Mouse (Mus musculus): ENCODE measurements around the gene Efhd1.

Gene Efhd1

DNA sequence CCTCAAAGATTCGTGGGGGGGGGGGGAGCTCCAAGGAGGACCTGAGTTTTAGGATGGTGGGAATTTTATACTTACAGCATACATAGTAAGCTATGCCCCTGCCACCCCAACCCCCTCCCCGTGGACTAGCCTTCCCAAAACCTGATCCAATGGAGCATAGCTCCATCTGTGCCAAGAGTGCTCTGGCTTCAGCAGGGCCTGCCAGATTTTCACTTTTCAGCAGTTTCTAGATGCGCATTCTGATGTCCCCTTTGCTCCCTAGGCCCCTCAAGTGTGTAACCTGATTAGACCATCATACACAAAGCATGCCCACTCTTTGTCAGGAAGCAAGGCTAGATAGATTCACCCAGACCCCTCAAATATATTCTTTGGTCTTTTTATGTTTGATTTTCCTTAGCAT, 6.0 kb downstream of the Efhd1 start:
- DNase-seq (ENCODE audit: extremely low spot score): no peak

DNA sequence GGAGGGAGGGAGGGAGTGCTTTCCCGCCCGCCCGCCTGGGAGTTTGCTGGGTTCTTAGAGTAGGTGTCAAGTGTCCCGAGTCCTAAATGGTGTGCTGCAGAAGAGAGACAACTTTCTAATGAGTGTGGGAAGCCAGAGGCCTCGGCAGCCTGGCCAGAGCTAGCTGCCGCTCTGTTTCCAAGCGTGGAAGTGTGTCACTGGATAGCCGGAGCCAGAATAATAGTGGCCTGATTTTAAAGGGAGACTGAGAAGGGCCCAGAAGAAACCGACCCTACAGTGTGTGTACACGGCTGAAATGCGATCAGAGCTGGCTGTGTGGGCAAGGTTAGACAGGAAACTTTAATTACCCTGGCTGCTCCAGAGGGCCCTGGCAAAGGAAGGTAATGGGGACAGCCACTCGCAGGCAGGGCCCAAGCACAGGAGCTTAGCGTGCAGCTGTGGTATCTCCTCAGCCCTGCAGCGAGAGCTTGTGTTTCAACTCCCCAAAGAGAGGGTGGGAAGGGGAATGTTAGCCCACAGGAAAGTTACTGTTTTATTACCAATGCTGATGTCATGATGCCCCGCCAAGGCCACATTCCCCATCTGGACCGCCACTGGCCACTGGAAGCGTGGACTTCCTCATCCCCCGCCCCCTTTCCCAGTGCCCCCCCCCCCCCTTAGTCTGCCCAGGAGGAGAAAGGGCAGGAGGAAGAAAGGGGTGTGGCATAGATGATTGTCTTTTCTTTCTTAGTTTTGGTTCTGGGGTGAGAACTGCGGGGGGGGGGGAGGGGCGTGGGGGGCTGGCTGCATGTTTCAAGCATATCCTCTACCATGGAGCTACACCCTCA, 6.7 kb downstream of the Efhd1 start:
- peak; percentile 47 for DNase-seq (ENCODE audit: extremely low spot score)

DNA sequence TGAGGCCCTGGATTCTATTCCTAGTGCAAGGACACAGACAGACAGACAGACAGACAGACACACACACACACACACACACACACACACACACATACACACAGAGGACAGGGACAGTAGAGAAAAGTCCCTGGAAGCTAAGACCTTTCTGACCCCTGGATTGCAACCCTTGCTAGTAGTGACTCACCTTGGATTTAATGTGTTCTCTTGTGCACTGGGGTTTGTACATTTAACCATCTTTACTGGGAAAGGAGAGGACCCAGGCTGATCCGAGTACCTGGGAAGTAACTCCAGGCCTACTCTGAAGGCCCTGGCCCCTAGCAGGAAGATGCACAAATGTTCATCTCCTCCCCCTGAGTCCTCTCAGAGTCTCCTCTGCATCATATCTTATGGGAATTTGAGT, 7.4 kb downstream of the Efhd1 start:
- no peak for DNase-seq (ENCODE audit: extremely low spot score)

DNA sequence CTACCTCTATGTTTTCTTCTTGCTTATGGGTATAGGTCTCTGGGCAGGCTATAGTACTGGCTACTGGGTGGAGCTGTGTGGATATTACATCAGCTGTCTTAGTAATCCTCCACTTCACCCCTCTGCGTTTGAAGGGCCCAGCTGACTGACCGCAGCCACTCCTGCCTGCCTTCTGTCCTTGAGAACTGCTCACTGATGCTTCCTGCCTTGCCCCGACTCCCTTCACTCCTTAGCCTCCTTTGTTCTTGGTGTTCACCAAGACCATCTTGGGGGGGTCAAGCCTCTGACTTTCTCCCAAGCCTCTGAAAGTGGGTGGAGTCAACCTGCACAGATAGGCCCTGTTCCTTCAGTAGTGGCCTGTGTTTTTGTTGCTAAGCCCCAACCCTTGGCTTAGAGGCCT, 8.3 kb downstream of the Efhd1 start:
- no peak for DNase-seq (ENCODE audit: extremely low spot score)

DNA sequence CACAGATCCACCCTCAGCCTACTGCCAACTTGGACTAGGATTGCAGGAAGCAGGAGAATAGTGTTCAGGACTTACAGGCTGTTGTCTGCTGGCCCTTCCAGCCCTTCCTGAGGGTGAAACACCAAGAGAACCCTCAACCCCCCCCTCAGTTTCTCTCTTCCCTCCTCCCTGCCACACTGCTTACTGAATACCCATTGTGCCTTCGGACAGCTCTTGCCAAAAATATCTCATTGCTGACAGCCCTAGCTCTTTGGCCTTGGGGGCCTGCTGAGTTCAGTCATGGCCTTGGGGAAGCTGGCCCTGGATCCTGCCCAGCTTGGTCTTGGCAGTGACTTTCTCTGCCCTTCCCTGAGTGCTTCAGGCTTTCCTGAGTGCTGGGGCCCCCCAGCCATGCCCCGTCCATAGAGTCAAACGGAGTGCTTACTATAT, 9.4 kb downstream of the Efhd1 start:
- DNase-seq (ENCODE audit: extremely low spot score): no peak

DNA sequence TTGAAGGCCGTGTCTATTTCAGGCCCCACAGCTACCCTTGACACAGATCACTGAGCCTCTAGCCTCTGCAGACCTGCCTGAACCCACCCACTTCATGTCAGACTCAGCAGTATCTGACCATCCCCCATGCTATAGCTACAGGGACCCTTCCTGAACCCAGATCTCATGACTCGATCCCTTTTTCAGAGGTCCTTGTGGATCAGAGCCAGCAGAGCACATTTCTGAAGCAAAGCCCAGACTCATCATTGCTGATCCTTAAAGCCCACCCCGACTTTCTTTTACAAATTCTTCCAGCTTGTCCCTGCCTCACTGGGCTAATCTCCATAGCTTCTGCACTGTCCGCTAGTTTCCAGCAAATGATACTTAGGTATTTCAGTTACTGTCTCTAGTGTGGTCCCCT, 10.0 kb downstream of the Efhd1 start:
- DNase-seq (ENCODE audit: extremely low spot score): no peak

DNA sequence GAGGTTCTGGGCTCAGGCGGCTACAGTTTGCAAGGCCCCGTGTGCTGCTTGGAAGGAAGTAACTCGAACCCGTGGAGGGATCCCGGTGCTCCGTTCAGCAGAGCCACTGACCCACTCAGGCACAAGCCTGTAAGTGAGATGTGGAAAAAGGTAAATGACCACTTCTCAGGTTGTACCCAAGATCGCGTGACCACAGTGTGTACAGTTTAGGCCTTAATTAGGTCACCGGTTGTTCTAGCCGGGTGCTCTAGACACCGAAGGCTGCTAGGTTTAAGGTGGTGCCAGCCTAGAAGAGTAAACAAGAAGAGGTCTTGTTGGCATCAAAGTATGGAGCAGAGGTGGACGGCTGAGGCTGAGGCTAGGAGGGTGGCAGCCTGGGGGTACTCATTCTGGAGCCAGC, 11.0 kb downstream of the Efhd1 start:
- DNase-seq (ENCODE audit: extremely low spot score): no peak

DNA sequence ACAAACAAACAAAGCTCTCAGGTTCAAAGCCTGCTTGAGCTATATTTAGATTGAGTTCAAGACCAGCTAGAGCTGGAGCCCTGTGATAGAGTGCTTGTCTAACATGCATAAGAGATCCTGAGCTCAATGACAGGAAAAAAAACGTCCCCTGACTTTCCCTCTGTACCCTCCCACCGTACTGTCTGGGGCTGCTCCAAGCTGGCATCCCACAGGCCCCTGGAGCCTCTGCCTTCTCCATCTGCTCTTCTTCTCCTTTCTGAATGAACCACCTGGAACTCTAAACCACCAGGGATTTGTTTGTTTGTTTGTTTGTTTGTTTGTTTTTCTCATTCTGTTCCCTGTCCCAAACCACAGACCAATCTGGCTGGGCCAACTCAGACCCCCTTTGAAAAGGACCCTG, 11.9 kb downstream of the Efhd1 start:
- DNase-seq (ENCODE audit: extremely low spot score): no peak

DNA sequence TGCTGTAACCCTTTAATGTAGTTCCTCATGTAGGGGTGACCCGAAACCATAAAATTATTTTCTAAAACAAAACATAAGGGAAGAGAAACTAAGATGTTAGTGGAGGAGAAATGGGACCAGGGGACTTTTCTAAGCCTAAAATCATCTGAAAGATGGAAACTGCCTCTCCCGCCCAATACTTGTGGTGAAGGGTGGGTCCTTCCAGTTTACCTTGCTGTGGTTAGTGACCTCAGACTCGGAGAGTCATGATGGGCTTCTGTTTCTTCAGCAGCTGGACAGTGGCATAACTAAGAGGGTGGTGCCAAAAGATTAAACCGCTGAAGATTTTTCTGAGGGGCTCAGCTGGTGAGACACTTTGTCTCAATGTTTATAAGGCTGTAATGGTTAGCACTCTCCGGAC, 16.1 kb downstream of the Efhd1 start:
- DNase-seq (ENCODE audit: extremely low spot score): no peak

DNA sequence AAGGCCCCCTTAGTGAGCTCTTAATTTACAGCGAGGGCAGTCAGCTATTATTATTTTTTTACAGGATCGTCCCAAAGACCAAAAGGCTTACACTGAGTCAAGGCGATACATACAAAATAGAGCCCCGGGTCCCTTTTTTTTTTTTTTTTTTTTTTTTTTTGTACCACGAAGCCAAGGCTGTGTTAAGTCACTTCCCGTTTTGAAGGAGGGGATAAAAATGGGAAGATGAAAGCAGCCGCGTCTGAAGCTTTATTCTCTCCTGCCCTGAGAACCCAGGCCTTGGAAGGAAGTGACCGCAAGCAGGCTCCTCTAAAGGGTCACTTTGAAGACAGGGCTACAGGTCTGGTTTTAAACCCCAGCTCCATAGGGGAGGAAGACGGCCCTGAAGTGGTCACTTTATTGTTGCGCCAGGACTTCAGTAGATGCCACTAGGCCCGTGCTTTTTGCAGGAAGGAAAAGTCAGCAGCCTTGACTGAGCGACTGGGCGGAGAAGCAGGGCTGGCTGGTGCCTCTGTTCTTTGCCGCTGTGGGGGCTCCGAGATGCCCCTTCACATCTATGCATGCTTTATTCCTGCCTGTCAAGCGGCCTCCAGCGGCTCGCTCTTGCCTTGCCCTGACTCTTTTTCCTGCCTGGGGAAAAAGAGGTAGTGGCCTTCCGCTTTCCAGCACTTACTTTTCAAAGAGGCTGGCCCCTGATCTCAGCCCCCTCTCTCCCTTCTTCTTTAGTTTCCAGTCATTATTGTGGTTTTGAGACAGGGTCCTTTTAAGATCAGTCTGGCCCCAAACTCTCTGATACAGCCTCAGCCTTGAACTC, 17.6 kb downstream of the Efhd1 start:
- DNase-seq (ENCODE audit: extremely low spot score): peak; percentile 20

DNA sequence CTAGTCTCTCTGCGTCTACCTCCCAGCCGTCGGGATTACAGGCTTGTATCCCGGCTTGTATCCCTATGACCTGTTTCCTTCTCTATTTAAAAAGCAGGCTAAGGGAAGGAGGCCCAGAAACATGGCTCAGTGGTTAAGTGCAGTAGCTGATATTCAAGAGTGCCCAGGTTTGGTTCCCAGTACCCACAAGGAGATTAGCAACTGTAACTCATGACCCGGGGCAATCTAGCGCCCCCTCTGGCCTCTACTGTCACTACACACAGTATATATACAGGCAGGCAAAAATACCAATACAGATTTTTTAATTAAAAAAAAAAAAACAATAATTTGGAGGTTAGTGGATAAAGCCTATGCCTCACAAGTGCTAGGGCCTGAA, 18.2 kb downstream of the Efhd1 start:
- no peak for DNase-seq (ENCODE audit: extremely low spot score)

DNA sequence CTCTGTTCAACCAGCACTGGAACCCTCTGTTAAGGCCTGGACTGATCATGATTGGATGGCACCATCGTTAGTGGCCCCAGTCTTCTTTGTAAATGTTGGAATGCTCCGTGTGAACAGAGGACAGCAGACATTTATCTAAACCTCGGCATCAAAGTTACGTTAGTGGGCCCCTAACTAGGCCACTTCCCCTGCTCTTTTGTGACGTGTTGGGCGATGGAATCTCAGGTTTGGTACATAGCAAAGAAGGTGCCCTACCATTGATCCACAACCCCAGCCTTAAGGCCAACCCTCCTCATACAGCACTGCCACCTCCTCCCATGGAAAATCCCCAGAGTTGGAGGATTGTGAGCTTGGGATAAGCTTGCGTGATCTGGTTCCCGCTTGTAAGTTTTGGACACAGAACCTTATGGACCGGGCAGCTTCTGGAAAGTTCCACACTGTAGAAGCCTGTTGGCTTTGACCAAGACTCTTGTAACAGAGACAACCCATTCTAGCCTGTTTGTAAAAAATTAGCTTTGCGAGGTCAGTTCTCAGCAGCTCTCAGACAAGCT, 19.3 kb downstream of the Efhd1 start:
- no peak for DNase-seq (ENCODE audit: extremely low spot score)

DNA sequence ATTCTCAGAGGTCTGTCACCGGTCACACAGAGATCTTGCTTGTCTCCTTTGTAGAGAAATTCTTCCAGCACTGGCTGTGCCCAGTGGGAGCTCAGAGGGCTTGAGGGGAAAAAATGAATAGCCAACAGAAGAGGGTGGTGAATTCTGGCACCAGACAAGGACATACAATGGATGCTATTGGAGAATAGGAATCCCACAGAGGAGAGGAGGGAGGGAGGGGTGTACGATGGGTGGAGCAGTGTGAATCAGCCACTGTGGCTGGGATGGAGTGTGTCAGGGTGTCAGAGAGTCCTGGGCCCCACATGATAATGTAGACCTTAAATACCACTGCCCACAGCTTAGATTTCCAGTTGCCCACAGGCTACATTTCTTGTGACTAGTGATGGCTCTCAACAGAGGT, 22.9 kb downstream of the Efhd1 start:
- no peak for DNase-seq (ENCODE audit: extremely low spot score)

DNA sequence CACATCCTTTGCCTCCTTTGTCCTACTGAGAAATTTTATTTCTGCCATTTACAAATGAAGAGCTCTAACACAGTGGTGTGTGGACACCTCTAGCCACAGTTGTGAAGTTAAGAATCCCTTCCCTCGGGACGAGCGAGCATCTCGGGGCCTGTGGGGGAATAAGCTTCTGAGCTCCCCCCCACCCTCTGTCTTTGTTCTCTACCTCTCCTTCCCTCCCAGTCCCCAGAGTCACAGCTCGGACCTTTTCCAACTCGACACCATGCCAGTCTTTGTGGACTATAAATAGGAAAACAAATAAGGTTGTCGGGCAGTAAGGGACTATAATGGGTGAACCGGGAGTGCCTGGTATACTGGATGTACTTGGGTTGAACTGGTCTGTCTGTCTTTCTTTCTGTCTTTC, 27.3 kb downstream of the Efhd1 start:
- no peak for DNase-seq (ENCODE audit: extremely low spot score)

DNA sequence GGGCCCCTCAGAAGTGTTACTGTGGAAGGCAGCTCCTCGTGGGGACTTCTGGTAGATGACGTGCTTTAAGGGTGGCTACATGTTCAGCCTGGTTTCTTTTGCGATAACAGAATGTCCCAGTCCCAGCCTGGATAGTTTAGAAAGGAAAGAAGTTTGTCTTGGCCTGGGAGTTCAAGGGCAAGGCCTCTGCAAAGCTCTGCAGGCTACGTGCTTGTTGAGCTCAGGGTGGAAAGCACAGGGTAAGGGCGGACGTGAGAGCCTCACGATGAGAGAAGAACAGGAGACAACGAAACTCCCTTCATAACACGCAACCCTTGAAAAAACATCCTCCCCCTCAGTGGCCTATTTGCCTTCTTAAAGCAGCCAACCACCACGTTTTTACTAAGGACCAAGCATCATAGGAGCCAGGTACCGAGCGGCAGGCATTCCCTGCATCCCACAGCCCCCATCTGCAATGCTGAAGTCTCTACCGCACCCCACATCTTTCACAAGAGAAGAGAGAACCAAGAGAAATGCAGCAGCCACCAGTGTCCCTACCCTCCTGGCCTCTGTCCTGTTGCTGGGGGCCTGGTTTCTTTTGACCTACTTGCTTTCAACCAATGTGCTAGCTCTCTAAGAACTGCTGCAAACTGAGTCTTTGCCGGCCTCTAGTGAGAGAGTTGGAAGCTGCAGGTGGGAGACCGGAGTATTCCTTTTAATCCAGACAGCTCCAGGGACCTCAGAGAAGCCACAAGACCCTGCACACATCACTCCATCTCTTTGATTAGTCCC, 28.4 kb downstream of the Efhd1 start:
- peak; percentile 55 for DNase-seq (ENCODE audit: extremely low spot score)

DNA sequence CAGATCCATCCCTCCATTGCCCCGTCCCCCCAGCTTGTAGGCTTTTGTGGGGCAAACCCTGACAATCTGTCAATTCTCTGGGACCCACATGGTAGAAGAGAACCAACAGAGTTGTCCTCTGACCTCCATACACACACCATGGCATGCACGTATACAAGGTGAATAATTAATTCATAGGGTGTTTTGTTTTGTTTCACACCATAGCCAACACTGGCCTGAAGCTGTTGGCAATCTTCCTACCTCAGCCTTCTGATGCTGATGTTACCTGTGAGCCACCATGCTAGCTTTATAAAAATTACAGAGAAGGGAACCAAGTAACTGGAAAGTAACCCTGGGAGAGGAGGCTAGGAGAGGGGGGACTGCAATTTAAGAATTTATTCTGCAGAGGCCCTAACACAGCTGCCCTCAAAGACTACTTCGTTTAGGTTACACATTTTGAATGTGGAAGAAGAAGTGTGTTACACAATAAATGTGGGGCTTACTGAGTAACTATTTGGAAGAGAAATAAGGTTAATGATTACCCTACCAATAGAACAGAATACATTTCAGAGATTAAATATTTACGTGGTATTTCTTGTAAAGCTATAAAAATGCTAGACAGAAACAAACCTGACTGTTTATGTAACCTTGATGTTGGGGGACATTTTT, 30.0 kb downstream of the Efhd1 start:
- DNase-seq (ENCODE audit: extremely low spot score): no peak

DNA sequence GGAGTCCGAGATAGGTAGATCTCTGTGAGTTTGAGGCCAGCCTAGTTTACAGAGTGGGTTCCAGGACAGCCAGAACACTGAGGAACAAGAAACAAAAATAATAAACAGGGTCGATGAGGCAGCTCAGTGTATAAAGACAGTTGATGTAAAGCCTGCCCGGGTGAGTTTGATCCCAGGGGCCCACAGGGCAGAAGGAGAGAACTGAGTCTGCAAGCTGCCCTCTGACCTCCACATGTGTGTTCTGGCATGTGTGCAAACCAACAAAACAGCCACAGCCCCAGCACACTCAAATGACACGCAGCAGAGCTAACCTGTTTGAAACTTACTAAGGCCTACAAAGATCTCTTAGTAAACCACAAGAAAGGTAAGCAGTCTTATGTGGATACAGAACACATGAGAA, 30.8 kb downstream of the Efhd1 start:
- no peak for DNase-seq (ENCODE audit: extremely low spot score)

DNA sequence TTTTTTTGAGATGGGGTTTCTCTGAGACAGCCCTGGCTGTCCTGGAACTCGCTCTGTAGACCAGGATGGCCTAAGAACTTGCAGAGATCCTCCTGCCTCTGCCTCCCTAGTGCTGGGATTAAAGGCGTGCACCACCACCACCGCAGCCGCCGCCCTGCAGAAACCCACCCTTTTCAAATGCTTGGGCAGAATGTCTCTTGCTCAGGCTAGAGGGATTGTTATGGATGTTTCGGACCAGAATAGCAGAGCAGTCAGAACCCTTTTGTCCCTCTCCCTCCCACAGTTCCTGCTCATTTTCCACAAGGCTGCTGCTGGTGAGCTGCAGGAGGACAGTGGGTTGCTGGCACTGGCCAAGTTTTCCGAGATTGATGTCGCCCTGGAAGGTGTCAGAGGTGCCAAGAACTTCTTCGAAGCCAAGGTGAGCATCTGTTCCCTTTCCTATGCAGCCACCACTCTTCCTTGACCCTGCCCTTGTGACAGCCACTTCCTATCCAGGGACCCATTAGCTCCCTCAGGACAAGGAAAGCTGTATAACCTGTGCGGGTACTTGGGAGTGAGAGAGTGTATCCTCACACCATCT, 33.3 kb downstream of the Efhd1 start:
- DNase-seq (ENCODE audit: extremely low spot score): no peak

DNA sequence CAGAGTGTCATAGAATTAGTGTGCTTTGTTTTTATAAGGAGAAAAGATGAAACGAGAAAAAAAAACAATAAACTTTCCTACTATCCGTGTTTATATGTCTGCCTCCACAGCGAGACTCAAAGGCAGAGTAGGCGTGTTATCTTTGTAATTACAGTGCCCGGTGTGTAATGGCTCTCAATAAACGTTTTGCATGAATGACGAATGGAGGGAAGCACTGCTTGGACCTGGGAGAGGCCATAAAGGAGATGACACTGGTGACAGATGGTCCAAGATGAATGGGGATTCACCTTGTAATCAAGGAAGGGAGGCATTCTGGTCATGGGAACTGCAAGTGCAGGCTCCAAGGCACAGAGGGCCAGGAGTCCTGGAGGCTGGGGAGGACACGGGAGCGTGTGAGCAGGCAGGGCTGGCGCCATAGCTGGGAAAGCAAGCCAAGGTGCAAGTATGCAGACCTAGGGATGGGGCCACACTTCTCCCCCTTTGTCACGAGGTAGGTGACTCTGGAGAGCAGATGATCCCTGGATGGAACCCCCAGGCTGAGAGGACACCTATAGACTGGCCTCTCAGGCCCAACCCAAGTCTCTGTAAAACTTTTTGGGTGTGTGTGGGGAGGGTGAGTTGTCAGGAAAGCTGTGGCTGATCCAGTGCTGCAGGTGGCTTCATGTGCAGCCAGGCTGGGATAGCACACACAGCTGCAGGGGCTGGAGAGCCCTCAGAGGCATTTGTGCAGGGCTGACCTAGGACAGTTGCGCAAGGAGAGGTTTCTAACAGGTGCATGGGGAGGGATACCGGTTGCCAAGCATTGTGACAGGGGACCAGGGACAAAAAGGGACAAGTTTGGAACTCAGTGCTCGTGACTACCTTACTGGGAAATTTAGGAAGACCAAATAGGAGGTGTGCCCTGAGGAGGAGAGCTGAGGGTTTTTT, 36.5 kb downstream of the Efhd1 start:
- no peak for DNase-seq (ENCODE audit: extremely low spot score)

DNA sequence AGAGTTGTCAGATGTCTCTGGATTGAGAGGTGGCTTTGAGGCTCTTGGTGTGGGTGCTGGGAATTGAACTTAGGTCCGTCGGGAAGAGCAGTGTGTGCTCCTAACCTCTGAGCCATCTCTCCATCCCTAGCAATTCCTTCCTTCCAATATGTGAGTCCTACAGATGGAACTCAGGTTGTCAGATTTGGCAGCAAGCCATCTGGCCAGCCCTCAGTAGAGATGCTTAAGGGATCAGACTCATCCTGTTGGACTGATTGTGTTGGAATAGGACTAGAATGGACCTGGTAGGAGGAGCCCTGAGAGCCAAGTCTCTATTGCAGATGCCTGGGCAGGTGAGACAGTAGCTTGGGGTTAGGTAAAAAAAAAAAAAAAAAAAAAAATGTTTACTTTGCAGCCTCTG, 37.8 kb downstream of the Efhd1 start:
- no peak for DNase-seq (ENCODE audit: extremely low spot score)

Data from embryo, embryonic 9.5 days (tissue).